Mouse (Mus musculus): ENCODE data around the gene Golph3.

DNA sequence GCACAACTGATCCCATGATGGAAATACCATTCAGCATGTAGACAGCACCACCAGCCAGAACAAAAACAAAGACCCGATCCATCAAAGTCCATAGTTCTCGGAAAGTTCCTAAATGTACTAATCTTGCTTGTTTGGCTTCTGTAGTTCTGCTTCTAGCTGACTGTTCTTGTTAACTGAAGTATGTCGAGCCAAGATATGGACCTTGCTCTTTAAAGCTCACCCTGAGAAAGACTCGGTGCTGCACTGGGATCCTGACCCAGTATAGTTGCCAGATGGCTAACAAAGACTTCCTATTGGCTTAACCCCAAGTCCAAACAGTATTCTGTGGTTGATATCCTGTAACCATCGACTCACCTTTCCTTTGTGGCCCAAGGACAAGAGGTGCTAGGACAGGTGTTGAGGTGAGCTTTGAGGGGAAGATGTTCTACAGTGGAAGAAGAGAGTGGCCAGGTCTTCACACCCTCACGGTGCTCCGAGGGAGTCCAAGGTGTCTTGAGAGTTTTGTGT lies 23.0 kb upstream of the Golph3 start:
- TF ChIP-seq CTCF (IDR thresholded peaks at IDR 0.05; ENCODE audit: control insufficient read depth, insufficient read depth, insufficient read length), result no peak
- TF ChIP-seq MAX (IDR thresholded peaks at IDR 0.05), result no peak
- no peak for TF ChIP-seq CEBPB (IDR thresholded peaks at IDR 0.05; ENCODE audit: low read depth)
- TF ChIP-seq FOSL1 (IDR thresholded peaks at IDR 0.05; ENCODE audit: insufficient read depth, low read length, poor library complexity, severe bottlenecking), result no peak
- no peak for TF ChIP-seq MYOG (IDR thresholded peaks at IDR 0.05; ENCODE audit: control insufficient read depth, extremely low read depth, insufficient read length)
- no peak for TF ChIP-seq USF1 (IDR thresholded peaks at IDR 0.05; ENCODE audit: low read depth)
